Mouse (Mus musculus): ENCODE measurements around the gene Mdk. TPM values are rescaled to one million over a fixed set of nuclear protein-coding genes. Genes with fewer than 3 reads are reported as not detected.
A peak's percentile ranks its signal among the peaks of the same experiment; 100 is the strongest.

The Mdk gene
- total RNA-seq (2021): 1 to 10 TPM; 3.3 to 3.4 TPM
- long read RNA-seq, experiment 1, partial matches to known transcripts: 2 of 4 reads
- long read RNA-seq, experiment 1, other reads (novel, unspliced or antisense): 0 of 4 reads
- long read RNA-seq, experiment 2, partial matches to known transcripts: 0 of 4 reads
- long read RNA-seq, experiment 2, other reads (novel, unspliced or antisense): 1 of 4 reads

DNA sequence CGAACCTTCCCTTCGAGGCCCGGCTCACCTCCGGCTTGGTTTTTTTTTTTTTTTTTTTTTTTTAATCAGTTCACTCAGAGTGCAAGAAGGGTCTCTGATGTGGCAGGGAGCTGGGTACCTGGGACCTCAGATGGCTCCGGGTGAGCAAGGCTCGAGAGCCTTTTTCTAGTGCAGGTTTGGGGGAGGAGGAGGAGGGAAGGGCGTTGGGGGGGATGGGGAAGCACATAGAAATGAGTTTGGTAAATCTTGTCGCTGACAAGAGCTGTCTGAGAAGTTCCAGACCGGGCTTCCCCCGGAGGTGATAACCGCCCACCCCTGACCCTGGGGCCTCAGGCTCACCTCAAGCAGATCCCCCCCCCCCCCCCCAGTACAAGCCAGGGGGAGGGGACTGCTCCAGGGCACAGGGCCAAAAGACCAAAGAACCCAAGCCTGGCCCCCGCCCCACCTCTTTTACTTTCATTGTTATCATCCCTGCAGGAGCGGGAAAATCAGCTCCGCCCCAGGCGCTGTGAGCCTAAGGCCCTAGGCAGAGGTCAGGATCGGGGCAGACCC lies at the start of gene Mdk:
TSS of gene Mdk (minus strand) at position 138 of the 552 bp plus-strand sequence.
- DNase-seq: no peak

DNA sequence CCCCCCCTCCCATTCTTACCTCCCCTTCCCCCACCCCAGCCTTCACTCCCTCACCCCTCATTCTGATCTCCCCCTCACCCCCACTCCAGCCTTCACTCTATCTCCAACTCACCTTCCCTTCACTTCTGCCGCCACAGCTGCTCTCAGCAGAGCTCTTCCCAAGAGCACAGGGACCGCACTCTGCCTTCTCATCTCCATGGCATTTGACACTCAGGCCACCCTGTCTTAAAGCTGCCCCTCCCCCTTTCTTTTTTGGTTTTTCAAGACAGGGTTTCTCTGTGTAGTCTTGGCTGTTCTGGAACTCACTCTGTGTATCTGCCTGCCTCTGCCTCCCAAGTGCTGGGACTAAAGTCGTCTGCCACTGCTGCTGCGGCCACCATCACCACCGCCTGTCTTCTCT lies 48.7 kb upstream of the Mdk start:
- no peak for DNase-seq

DNA sequence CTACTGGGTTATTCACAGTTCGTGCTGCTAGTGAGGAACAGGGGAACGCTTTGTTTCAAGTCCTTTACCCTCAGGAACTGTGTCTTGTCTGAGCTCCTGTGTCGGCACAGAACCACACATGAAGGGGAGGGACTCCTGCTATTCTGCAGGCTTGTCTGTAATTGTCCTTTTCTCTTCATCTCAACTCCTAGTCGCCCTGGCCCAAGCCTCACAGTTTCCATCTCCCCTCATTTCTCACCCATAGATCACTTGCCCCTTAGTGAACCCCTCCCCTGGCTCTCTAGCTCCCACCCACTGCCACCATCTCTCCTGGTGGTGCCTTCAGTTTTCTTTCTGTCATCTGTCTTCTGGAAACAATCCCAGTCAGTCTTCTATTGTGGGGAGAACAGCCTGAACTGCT lies 48.1 kb upstream of the Mdk start:
- no peak for DNase-seq

DNA sequence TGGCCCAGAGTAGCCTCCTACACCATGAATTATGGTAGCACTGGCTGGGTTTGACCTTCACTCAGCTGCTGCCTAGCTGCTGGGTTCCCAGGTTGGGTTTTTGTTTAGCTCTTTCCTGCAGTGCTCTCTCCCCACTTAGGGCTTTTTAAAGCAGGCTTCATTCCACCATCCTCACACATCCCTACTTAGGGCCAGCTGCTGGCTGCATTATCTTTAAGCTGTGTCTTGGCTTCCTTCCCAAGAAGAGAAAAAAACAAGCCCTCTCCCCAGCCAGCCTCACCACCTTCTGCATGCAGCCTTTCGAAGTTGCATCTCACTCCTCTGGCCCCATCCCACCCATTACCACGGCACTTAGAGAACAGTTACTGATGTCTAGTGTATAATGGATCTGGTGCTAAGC lies 46.5 kb upstream of the Mdk start:
- no peak for DNase-seq

DNA sequence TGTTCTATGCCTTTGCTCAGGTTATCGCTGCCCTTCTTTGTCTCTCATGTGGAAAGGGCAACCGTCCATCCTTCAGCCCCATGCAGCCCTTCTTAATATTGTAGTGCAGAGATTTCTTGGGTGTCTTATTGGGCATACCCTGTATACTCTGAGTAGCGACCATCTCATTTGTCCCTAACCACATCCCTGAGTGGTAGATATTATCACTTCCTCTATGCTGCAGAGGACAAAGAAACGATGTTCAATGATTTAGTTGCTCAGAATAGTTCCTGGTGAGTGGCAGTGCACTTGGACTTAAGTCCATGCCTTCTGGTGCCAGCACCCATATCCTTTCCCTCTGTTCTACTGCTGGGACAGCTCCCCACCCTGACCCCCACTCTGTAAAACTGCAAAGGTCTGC lies 45.9 kb upstream of the Mdk start:
- no peak for DNase-seq

DNA sequence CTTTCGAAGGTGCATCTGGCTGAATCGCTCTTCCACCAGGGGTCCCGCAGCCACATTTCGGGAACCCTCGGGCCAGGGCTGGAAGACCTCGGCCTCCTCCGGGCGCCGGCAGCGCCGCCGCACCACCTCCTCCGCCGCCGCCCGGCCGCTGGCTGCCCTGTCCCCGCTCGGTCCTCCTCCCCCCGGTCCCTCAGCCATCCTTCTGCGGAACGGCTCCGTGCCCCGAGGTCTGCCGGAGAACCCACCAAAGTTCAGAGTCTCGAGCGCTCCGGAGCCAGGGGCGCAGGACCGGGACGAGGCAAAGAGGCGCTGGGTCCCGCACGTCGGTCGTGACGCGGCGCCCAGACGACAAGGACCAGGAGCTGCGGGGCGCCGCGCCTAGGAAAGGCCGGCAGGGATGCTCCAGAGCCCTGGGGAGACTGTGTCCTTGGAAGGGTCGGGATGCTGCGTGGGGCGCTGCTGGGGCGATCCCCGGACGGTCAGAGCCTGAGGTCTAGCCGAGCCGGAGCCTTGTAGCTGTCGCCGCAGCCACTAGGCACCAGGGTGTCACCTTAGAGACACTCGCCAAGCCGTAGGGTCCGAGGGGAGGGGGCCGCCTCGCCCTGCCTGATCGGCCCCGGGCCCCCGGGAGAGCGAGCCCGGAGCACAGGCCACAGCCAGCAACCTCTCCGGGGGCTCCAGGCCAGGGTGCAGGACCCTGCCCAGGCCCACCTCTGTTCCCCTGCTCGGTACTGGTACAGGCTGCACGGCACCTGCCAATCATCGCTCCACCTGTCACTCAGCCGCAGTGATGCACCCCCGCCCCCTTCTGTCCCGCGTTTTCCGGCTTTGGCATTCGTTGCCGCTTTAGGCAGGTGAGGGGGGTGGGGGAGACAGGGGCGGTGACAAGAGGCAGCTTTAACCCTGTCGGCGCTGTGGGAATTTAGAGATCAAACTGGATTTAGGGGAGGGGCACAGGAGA lies 43.8 kb upstream of the Mdk start, which contains the start of gene Dgkz:
TSS of gene Dgkz (minus strand) at position 284 of the 961 bp plus-strand sequence.
- no peak for DNase-seq

DNA sequence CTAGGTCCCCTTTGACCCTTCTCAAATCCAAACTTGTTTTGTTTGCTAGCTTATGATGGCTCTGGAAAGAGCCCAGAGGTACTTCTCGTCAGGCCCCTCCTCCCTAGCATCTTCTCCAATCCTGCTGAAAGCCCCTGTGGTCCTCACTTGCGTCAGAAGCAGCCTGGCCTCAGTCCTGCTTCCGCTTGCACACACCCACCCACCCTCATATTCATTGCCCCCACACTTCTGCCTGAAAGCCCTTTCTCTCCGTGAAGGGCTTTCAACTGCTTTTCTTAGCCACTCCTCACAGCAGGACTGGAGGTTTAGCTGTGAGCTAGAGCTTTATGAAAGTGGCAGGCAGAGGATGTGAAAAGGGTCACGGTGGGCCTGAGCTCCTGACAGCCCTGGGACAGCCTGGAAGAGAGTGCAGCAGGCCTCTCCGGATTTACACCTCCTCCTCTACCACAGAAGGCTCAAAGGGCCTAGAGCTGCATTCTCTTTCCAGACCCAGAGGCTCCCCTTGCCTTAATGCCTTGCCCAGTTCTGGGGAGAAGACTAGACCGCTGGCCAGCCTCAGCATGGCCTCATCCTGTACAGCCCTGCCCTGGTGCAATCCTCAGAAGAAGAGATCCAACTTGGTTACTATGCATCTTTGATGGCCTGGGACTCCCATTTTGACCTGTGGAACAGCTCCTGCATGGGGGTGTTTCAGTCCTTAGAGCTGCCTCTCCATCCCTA lies 41.5 kb upstream of the Mdk start:
- no peak for DNase-seq

DNA sequence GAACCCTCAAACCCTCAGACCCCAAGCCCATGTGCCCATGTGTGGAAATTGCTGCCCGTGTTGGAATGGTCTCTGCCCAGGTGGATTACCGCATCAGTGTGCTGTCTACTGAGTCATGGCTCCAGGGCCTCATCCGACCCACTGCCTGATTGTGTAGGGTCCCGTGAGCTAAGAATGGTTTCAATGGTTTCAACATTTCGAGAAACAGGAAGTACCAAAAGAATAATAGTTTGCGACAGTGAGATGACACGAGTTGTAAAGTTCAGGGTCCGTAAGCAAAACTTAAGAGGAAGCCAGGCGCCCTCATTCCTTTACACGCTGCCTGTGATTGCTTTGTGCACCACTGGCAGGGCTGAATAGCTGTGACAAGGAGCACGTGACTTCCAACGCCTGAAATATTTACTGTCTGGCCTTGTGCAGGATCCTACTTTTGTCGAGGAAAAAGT lies 40.0 kb upstream of the Mdk start:
- no peak for DNase-seq

DNA sequence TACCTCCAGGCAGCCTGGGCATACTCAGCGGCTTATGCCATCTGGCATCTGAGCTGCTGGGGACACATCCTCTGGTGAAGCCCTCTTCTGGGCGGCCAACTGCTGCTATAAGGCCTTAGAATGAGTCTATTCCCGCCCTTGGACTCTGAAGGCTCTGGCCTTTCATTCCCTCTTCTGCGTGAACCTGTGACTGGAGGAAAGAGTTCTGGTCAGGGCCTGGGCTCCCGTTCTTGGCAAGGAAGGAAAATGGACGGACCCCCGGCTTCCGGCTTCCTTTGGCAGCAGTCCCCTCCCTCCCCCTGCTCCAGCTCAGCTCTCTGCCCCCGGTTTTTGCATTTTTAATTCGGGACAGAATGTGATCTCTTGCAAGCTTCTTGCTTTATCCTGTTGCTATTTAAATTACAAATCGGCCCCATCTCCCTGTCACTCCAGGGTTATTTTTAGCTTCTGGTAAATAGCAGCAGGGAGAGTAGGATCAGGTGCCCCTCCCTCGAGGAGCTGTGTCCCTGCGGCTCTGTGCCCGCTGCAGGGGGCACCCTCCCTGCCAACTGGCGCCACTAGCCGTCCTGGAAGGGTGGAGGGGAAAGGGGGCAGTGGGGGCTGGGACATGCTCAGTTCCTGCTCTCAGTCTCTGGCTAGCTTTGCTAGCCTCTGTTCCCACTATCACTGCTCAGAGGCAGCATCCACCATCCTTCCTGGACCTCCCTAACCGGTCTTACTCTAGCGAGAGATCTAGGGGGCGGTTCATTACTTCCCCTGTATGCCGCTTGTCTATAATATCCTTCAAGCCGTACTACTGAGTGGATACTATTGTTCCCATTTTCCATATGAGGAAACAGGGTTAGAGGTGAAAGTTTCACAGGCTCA lies 39.4 kb upstream of the Mdk start:
- DNase-seq: peak; percentile 77

DNA sequence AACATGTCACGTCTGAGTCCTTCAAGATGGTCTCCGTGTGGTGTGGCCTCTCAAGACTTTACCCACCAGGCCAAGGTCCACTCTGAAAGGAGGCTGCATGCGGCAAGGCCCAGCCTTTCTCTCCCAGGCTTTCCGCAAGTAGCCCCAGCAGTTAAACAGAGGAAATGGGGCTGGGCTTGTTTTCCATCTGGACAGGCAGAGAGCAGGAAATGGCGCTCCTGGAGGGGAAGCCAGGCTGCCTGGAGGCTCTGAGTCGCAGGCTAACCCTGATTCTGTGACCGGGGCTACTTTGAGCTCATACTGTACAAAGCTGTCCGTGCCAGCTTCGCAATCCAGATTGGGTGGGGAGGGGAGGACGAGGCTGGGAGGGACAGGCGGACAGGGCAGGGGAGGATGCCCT lies 35.9 kb upstream of the Mdk start:
- peak; percentile 47 for DNase-seq

DNA sequence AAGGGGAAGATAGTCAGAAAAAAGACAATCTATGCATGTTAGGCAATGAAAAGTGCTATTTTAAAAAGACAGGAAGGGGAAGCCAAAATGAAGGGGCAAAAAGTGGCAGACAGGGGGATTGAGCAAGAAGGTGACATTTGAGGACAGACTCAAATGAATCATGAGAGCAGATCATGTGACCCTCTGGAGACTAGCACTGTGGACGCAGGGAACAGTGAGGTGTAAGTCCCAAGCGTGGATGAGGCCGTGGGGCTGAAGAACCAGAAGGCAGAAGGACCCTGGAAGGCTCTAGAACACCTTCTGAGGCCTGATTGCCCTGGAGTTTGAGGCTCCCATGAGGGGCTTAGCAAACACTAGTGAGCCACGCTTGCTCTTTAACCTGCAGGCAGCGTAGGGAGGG lies 34.3 kb upstream of the Mdk start:
- no peak for DNase-seq

DNA sequence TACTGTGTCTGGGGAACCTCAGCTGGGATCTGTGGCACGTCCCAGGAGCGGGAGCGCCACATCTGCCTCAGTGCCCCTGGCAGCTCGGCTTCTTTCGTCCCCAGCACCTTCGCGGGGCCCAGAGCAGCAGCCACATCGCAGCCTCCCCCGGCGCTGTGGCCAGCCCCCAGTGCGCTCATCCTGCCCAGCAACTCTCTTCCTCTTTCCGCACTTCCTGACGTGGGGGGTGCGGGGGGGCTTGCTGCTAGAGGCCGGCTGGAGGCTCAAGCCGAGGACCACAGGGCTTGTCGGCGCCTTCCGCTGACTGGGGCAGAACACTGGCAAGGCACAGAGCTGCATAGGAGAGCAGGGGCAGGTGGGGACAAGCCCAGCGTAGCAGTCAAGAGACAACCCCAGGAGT lies 33.3 kb upstream of the Mdk start:
- DNase-seq: peak; percentile 70

DNA sequence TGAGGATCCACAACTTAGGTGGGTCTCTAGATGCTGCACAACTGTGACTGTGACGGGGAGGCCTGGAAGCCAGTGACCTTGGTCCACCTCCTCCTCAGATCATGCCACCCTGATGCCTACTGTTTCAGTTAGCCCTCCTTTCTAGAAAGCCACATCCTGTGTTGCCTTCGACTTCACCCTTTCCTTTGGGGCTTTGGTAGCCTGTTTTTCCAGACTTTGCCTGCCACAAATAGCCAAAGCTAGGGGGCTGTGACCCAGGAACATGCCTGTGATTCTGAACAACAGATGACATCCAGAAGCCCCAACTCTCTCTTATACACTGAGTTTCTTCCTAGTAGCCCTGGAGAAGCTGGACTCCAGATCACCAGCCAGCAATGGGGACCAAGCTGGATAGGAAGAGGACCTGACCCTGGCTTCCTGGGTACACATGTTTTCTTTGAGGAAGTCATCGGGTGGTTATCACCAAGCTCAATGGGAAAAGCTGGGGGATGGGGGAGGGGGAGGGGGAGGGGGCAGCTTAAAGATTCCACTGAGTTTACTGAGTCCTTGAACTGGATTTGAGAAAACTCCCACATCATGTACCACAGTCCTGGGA lies 32.6 kb upstream of the Mdk start:
- no peak for DNase-seq

DNA sequence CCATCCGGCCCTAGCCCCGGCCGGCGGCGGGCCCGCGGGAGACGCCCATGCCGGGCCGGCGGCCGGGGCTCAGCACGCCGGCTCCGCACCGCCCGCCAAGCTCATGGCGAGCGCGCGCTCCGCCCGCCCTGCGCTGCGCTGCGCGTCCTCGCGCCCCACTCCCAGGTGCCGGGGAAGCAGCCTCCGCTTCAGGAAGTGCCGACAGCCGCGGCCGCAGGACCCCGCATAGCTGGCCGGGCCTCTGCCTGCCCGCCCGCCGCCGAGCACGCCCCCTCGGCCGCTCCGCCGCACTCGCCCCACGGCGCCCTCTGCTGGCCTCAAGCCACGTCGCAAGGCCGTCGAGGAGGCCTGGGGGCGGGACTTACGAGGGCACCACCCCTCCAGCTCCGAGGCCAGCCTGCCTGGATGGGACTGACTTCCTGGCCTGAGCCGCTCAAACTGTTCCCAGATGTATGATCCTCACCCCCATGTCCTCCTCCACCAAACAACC lies 31.4 kb upstream of the Mdk start:
- DNase-seq: peak; percentile 95

DNA sequence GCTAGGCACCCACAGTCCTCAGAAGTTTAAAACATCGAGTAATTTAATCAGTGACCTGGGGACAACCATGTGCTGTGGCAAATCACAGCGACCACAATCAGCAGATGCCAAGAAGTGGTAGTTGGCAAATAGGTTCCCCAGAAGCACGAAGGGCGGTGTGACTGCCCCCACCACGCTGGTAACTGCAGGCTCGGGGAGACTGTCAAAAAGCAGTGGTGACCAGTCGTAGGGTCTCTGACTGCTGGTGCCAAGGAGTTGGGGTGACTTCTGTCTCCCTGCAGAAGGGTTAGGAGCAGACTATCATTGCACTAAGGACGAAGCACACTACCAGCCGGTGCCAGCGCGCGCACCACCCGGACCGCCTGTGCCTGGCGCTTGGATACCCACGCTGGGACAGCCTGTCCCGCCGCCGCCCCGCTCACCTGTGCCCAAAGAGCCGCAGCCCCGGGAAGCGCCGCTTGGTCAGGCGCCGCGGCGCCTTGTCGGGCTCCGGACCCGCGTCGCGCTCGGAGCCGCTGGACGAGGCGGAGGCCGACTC lies 30.8 kb upstream of the Mdk start:
- DNase-seq: peak; percentile 56

DNA sequence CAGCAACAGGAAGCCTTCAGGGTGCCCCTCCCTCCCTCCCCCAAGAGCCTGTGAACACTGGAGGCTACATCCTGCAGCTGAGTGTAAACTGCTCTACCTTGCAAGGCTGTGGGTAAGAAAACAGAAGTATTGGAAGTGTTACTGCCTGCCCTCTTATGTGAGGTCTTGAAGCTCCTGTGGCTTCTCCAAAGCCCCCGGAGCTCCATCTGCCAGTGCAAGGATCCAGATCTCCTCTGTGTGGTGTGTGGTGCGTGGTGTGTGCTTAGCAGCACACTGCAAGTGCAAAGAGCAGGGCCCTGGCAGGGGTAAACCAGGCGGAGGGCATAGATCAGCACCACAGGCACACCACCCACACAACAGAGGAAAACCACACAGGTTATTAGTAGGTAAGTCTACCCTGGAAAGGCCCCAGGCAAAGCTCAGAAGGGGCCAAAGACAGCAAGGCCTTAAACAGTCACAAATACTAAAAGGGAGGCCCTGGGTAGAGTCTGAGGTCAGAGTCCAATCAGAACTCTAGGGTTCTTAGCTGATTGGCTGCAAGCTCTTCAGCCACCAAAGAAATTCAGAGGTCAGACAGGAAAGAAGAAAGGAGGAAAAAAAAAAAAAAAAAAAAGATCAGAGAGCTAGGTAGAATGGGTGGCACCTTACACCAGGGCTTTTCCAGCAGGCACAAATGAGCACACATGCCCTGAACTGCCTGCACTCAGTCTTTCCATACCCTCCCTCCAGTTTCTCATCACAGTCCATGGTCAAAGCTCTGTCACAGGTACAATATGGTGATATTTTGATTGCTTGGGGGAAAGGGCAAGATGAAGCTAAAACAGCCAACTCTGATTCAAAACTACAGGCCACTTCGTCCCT lies 30.0 kb upstream of the Mdk start:
- DNase-seq: no peak

DNA sequence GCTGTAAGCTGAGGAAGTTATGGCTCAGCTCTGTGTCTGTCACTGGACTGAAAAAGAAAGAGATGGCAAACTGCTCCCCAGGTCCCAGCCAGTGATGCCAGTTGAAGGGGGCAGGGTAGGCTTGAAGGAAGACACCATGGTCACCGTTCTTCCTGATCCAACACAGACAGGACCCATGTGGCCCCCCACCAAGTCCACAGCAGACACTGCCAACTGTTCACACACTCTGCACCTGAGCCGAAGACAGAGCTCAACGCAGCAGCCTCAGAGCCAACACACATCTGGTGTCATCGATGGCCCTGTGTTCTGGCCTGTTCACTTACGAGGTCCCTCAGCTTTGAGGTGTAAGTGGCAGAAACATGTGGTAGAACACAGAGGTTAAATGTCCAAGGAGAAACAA lies 28.4 kb upstream of the Mdk start:
- DNase-seq: no peak

DNA sequence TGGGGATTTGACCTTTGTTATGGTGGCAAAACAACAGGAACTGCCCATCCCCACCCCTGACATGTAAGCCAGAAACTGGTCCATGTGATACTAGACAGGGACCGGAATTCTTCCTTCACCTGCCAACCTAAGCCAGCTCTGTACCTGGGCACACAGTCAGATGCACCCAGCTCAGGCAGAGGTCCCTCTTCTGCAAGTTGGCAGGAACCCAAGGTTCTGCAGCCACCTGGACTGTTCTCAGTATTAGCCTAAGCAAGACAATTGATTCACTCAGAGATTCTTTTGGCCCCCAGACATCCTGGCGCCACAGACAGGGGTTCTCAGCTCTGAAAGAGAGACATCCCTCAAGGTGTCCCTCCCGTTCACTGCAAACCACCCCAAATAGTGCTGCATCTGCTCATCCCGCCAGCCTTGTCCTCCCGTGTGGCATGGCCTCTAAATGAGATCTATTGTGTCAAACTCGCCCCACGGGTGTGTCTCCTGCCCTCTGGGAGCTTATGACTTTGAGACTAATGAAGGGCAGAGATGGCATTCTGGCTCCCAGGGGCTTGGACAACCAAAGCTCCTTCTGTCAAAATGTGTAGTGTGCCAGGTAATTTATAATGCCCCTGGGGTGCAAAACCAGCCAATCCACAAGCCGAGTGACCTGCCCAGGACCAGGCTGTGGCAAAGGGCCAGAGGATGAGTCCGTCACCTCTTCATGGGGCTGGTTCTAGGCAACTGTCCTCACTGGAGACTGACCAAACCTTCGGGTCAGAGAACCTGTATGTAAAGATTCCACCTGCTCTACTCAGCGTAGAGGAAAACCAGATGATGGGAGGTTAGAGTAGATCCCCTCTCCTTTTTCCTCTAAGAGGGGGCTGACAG lies 27.7 kb upstream of the Mdk start:
- DNase-seq: no peak
